Mouse (Mus musculus): ENCODE data around the gene Nsun2.
"Not testable (repeated sequence)": the region's sequence is repeated elsewhere in the genome, so short reads cannot be mapped to it uniquely, and the experiment has no call there.

Gene Nsun2

DNA sequence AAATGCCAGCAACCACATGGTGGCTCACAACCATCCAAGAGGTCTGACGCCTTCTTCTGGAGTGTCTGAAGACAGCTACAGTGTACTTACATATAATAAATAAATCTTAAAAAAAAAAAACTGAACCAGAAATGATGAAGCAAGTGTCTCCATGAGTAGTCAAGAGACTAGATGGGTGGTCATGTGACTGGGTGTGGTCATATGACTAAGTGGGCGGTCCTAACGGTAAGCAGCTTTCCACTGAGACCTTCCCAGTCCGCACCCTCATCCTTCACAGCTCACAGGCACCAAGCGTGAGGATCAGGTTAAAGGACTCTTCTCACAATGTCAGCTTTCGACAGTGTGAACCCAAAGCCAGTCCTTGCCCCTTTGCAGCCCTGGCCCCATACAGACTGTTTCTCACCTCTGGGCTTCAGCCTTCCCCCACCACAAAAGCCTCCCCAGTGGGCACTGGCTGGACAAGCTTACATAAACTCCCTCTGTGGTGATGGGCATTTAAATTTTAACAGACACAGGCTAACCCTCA lies 22.5 kb downstream of the Nsun2 start:
- no peak for DNase-seq

GRCm38 (mm10) chr13:69556728-69557127 lies 23.2 kb downstream of the Nsun2 start:
- no peak for DNase-seq

- no peak for DNase-seq
Observed at GRCm38 (mm10) chr13:69558098-69558660, 24.6 kb downstream of the Nsun2 start.

- no peak for DNase-seq
Observed at GRCm38 (mm10) chr13:69559291-69559961, 25.9 kb downstream of the Nsun2 start.

- no peak for DNase-seq
Observed at GRCm38 (mm10) chr13:69562004-69562403, 28.5 kb downstream of the Nsun2 start.

DNA sequence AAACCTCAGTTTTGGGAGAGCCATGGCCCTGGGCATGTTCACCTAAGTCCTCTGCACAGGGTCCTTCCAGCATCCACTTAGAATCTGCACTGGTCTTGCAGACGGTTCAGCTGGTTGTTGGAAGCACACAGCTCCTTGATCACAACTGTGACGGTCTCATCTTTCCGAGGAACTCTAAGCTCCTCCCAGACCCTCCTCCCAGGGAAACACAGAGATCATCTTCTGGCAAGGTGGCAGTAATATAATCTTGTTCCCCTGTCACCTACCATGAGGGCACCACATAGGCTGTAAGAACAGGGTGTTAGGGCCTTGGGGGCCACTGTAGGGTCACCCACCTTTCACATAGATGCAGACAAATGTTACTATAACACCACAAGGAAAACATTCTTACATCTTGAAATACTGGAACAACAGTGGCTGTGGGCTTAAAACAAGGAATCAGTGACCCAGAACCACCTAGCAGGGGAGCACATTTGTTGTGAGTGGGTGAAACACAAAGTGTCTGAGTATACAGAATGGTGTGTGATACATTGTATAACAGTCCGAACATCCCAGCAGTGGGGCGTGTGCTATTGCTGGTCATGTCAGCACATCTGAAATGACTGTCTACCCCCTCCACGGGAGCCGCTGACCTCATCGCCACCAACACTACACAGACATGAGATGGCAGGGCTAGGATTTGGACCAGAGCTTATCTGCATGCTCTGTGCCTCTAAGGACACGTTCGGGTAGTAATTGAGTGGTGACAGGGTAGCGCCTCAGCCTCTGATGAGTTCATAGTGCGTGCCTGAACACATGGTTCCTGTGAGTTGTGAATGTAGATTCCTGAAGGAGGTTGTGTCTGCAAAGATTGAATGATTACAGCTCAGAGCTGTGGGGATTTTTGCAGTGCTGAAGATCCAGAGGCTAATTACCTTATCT lies 29.4 kb downstream of the Nsun2 start:
- DNase-seq, result no peak

DNA sequence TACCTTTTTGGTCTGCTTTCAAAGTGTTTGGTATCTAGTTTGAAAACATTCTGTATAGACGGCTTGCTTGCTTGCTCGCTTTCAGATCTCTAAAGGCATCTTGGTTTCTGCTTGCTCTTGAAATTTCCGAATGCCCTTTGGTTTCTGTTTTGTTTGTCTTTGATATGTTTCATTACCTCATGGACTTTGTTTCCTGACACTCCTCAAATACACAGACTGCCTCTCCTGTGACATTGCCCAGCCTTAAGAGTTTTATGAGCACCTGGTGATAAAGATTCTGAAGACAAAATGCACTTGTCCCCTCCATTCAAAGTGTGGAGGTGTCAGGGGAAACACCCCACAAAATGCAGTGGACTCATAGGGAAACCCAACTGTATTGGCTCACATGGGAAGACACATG lies 30.4 kb downstream of the Nsun2 start:
- no peak for DNase-seq

- DNase-seq, result no peak
Observed at GRCm38 (mm10) chr13:69564573-69564972, 31.0 kb downstream of the Nsun2 start.

DNA sequence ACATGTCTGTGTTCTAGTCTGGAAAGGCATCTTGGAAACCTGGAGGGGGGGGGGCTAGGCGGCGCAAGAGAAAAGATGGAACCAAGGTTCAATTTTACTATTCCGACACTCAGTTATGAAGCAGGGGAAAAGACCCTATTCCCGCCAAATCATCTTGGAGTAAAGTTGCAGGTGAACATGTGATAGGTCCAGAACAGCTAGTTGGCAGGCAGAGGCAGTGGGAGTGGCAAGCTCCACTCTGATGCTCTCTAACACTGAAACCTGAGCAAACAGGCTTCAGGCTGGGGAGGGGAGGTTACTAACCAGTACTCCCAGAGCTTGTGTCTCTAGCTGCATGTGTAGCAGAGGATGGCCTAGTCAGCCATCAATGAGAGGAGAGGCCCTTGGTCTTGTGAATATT lies 31.9 kb downstream of the Nsun2 start:
- DNase-seq, result not testable (repeated sequence)

DNA sequence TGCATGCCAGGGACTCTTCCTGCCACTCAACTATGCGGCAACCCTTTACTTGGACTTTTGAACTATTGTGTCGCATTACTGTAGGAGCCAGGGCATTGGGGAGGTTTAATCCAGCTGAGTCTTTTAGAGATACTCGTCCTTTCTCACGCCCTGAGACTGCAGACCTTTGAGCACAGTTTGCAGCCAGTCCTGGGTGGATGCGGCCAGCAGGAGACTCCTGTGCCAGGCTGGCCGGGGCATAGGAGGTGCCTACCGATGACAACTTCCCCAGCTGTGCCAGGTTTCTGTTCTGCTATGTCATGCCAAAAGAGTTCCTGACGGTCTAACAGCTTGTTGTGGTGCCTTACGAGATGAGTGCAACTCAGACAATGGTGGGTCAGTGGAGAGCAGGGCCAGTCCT lies 35.7 kb downstream of the Nsun2 start:
- no peak for DNase-seq

DNA sequence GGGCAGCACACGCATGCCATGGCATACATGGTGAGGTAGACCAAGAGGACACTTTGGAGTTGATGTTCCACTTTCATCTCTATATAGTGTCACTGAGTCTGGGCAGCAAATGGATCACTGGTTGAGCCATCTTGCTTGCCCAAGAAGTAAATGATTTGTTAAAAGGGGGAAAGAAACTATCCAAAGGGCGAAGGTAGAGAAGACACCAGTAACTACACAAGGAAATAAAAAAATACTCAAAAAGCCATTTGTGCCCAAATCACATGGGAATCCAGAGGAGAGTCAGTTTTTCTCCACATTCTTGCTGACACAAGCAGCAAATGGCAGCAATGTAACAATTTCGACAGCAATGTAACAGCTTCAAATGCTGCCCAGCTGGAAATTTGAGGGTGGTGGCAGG lies 39.0 kb downstream of the Nsun2 start:
- DNase-seq, result no peak

DNA sequence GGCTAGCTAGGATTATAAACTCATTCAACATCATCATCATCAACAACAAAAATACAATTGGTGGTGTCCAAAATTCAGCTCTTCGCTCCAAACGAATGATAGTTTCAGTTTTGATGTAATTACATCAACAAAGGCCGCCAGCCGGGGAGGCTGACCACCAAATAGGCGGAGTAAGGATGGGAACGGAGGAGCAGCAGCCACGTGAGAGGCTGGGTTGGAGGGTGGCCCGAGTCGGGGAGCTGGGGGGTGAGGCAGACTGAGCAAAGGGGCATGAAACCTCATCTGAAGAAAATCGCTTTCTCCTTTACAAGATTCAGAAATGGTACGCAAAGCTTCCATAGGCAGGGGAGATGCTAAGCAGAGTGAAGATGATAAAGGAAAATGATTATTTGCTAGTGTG lies 43.1 kb downstream of the Nsun2 start:
- DNase-seq, result peak; percentile 31

GRCm38 (mm10) chr13:69577181-69577834 lies 43.8 kb downstream of the Nsun2 start:
- DNase-seq, result no peak

- DNase-seq, result no peak
Observed at GRCm38 (mm10) chr13:69582411-69582810, 48.9 kb downstream of the Nsun2 start.

GRCm38 (mm10) chr13:69583591-69583990 lies 50.0 kb downstream of the Nsun2 start:
- DNase-seq, result no peak

DNA sequence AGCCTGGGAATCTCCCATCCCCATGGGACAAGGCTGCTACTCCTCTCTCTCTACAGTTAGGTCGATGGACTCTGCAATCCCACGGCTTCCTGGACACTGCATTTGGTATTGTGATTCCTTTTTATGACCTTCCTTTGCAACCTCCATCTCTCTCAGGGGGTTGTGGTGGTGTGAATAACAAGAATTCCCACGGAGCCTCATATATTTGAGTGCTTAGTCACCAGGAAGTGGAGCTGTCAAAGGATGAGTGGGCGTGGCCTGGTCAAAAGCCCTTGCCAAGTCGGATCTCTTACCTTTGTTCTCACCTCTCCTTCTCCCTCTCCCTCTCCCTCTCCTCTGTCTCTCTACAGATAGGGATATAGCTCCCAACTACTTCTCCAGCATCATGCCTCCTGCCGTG lies 52.3 kb downstream of the Nsun2 start:
- no peak for DNase-seq

- DNase-seq, result no peak
Observed at GRCm38 (mm10) chr13:69586337-69586736, 52.8 kb downstream of the Nsun2 start.

- no peak for DNase-seq
Observed at GRCm38 (mm10) chr13:69587849-69588248, 54.3 kb downstream of the Nsun2 start.

GRCm38 (mm10) chr13:69588263-69588662 lies 54.7 kb downstream of the Nsun2 start:
- no peak for DNase-seq

DNA sequence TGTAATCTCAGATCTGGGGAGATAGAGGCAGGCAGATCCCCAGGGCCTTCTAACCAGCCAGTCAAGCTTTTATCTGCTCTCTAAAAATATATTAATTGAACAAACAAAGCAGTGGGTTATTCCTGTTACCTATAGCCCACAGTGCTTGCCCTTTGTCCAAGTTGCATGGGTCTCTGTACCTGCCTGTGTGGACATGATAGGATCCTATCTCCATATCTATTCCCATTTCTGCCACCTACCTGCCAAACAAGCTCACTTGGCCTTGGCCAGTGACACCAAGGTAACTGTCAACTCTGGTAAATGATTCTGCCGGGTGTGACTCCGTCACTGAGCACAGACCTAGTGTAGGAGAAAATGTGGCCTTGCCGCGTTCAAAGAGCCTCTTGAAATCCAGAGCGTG lies 57.8 kb downstream of the Nsun2 start:
- no peak for DNase-seq

DNA sequence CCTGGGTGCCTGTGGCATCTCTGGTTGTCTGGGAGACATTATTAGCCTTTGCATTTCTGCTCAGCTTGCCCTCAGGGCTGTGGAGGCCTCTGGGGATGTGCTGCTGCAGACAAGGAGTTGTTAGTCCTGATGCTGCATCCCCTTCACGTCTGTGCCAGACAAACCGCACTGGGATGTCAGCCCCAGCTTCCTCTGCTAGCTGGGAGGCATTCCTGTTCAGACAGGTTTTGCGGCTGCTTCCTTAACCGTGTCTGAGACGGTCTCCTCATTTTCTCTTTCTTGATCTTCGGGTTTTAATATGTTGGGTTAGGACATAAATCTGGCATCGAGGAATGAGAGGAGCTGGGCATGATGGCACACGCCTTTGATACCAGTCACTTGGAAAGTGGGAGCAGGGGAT lies 58.7 kb downstream of the Nsun2 start:
- no peak for DNase-seq

GRCm38 (mm10) chr13:69593453-69593852 lies 59.9 kb downstream of the Nsun2 start:
- no peak for DNase-seq

DNA sequence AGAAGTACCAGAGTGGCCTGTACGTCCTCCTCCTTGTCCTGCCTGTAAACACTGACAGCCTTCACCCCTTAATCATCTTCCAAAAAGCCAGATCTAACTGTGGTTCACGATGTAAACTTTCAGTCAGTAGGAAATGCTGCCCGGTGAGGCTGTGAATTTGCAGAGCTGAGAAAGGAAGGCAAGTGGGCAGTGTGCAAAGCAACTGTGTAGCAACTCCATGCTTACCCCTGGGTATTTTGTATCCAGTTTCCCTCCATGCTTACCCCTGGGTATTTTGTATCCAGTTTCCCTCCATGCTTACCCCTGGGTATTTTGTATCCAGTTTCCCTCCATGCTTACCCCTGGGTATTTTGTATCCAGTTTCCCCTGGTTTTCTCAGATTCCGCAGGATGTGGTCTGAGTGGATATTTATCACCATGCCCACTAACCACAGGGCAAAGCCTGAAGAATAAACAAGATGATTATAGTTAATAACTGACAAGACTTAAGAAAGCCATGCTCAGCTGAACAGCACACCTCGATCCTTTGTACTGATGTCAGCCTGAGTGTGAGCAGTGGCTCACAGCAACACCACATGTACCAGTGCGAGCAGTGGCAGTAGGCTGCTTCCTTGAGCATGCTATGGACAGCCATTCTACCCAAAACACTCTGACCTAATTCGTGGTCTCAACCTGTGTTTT lies 61.2 kb downstream of the Nsun2 start:
- no peak for DNase-seq

All from right cerebral cortex, postnatal 14 days (tissue).